Mouse (Mus musculus) ES-Bruce4 (cell line): ENCODE data around the gene Adh6b. TPM values are rescaled to one million over a fixed set of nuclear protein-coding genes. Genes with fewer than 3 reads are reported as not detected.

Experiments
- H3K27ac ChIP-seq: 2 replicates; pipeline ENCODE4 v1.5.1; 2012; ENCODE audit warnings: low read length, inconsistent platforms; ENCODE audit not compliant: insufficient read depth
- H3K27me3 ChIP-seq: 2 replicates; pipeline ENCODE4 v1.6.1; 2012; ENCODE audit warnings: mild to moderate bottlenecking, low read length, inconsistent platforms; ENCODE audit not compliant: control insufficient read depth, poor library complexity, insufficient read depth, severe bottlenecking
- H3K36me3 ChIP-seq: 2 replicates; pipeline ENCODE4 v1.6.1; 2012; ENCODE audit warnings: inconsistent platforms, mild to moderate bottlenecking, low read length, moderate library complexity; ENCODE audit not compliant: control insufficient read depth, poor library complexity, insufficient read depth, severe bottlenecking
- H3K4me1 ChIP-seq: one replicate; pipeline ENCODE4 v1.8.1; 2011; ENCODE audit warnings: low read length; ENCODE audit not compliant: control insufficient read depth, insufficient read depth
- H3K4me3 ChIP-seq: 2 replicates; pipeline ENCODE4 v1.5.1; 2011; ENCODE audit warnings: low read depth, mild to moderate bottlenecking, low read length
- H3K9ac ChIP-seq: 2 replicates; pipeline ENCODE4 v1.6.1; 2012; ENCODE audit warnings: low read depth, mild to moderate bottlenecking, inconsistent platforms; ENCODE audit not compliant: poor library complexity, severe bottlenecking
- H3K9me3 ChIP-seq: replicated peaks from 2 replicates; pipeline ENCODE4 v1.6.1; 2012; ENCODE audit warnings: mild to moderate bottlenecking, low read length, inconsistent platforms; ENCODE audit not compliant: control insufficient read depth, poor library complexity, insufficient read depth, severe bottlenecking
- CTCF ChIP-seq: IDR thresholded peaks from one replicate; pipeline ENCODE4 v1.8.1; 2011; ENCODE audit warnings: low read depth, low read length
- EP300 ChIP-seq: IDR thresholded peaks from 2 replicates; pipeline ENCODE4 v1.6.1; 2011; ENCODE audit warnings: low read depth, low read length; ENCODE audit not compliant: insufficient read depth
- POLR2A ChIP-seq: IDR thresholded peaks from one replicate; pipeline ENCODE4 v1.8.1; 2011; ENCODE audit warnings: low read length; ENCODE audit not compliant: insufficient read depth
- polyA plus RNA-seq: library from polyadenylated mRNA; stranded (reverse); fragments of >200 nt; gene quantifications from 2 replicates; pipeline ENCODE4 v1.2.4, GENCODE M21; 2011; ENCODE audit warnings: low read depth; ENCODE audit not compliant: missing spikeins, insufficient read depth, insufficient read length

The Adh6b gene
- polyA plus RNA-seq, 1 experiment = not detected

- Histone ChIP-seq H3K36me3 (no peaks in the 10 kb centered on the region), H3K27ac (no peak overlapping the region), H3K4me3 (no peak overlapping the region), H3K9ac (no peak overlapping the region), H3K9me3 (no peaks in the 10 kb centered on the region), H3K4me1 (no peaks in the 10 kb centered on the region), H3K27me3 (no peaks in the 10 kb centered on the region)
- TF ChIP-seq POLR2A (no peak), CTCF (no peak), EP300 (no peak)
Measured at GRCm38 (mm10) chr3:138347041-138347440, 5.5 kb downstream of the Adh6b start.

- Histone ChIP-seq H3K9me3 (no peaks in the 10 kb centered on the region), H3K27me3 (no peaks in the 10 kb centered on the region), H3K27ac (no peak overlapping the region), H3K4me1 (no peaks in the 10 kb centered on the region), H3K36me3 (no peaks in the 10 kb centered on the region), H3K9ac (no peak overlapping the region), H3K4me3 (no peak overlapping the region)
- TF ChIP-seq POLR2A (no peak), EP300 (no peak), CTCF (no peak)
Measured at GRCm38 (mm10) chr3:138352012-138352809, 10.6 kb downstream of the Adh6b start.

GRCm38 (mm10) chr3:138358856-138359255 lies 17.3 kb downstream of the Adh6b start:
- H3K4me1 ChIP-seq = no peaks in the 10 kb centered on the region
- TF ChIP-seq CTCF = no peak
- no peak for TF ChIP-seq EP300
- TF ChIP-seq POLR2A = no peak
- H3K9ac ChIP-seq = no peak overlapping the region
- H3K27me3 ChIP-seq = no peaks in the 10 kb centered on the region
- H3K27ac ChIP-seq = no peak overlapping the region
- H3K9me3 ChIP-seq = no peaks in the 10 kb centered on the region
- no peak overlapping the region for H3K4me3 ChIP-seq
- no peaks in the 10 kb centered on the region for H3K36me3 ChIP-seq

GRCm38 (mm10) chr3:138360721-138361120 lies 19.1 kb downstream of the Adh6b start:
- no peaks in the 10 kb centered on the region for H3K4me1 ChIP-seq
- TF ChIP-seq POLR2A (no peak), CTCF (no peak), EP300 (no peak)
- no peak overlapping the region for H3K4me3 ChIP-seq
- no peaks in the 10 kb centered on the region for H3K27me3 ChIP-seq
- no peaks in the 10 kb centered on the region for H3K36me3 ChIP-seq
- no peaks in the 10 kb centered on the region for H3K9me3 ChIP-seq
- no peak overlapping the region for H3K9ac ChIP-seq
- H3K27ac ChIP-seq = no peak overlapping the region

GRCm38 (mm10) chr3:138362920-138363319 lies 21.3 kb downstream of the Adh6b start:
- no peaks in the 10 kb centered on the region for H3K36me3 ChIP-seq
- no peaks in the 10 kb centered on the region for H3K27me3 ChIP-seq
- no peak overlapping the region for H3K4me3 ChIP-seq
- no peaks in the 10 kb centered on the region for H3K9me3 ChIP-seq
- H3K4me1 ChIP-seq = no peaks in the 10 kb centered on the region
- H3K27ac ChIP-seq = no peak overlapping the region
- no peak overlapping the region for H3K9ac ChIP-seq
- no peak for TF ChIP-seq POLR2A
- no peak for TF ChIP-seq CTCF

GRCm38 (mm10) chr3:138366181-138366580 lies 24.6 kb downstream of the Adh6b start:
- Histone ChIP-seq H3K9ac (no peak overlapping the region), H3K36me3 (no peaks in the 10 kb centered on the region), H3K4me3 (no peak overlapping the region), H3K4me1 (no peaks in the 10 kb centered on the region), H3K27me3 (no peaks in the 10 kb centered on the region), H3K9me3 (no peaks in the 10 kb centered on the region), H3K27ac (no peak overlapping the region)
- no peak for TF ChIP-seq CTCF
- no peak for TF ChIP-seq EP300
- TF ChIP-seq POLR2A = no peak
